Mouse (Mus musculus) layer of hippocampus, adult 8-10 months (tissue): Measurements from ENCODE around the gene Slit3. TPM values are rescaled to one million over a fixed set of nuclear protein-coding genes. Genes with fewer than 3 reads are reported as not detected.

Experiments used
- DNase-seq, 2 experiments: peaks; one replicate each; pipeline ENCODE4 v3.0.0; 2022; ENCODE audit warnings: low spot score in 2 of 2
- total RNA-seq, 4 experiments: library from RNA; stranded (reverse); gene quantifications; 2 replicates each; pipeline ENCODE4 v1.2.4; 2022

Slit3 gene
- total RNA-seq, 4 experiments from 2014 or later, result 79.5 to 107 (median 95.7) TPM

GRCm38 (mm10) chr11:35452413-35452812 is 331.4 kb downstream of the Slit3 start:
- peak; percentile 34 for DNase-seq

GRCm38 (mm10) chr11:35454191-35454725 is 333.2 kb downstream of the Slit3 start:
- no peak for DNase-seq

GRCm38 (mm10) chr11:35454781-35455180 is 333.8 kb downstream of the Slit3 start:
- DNase-seq, result no peak

GRCm38 (mm10) chr11:35458068-35458467 is 337.0 kb downstream of the Slit3 start:
- no peak for DNase-seq

- DNase-seq, result no peak
These were observed 345.7 kb downstream of the Slit3 start for GRCm38 (mm10) chr11:35466701-35467100.

GRCm38 (mm10) chr11:35468847-35469246 is 347.8 kb downstream of the Slit3 start:
- no peak for DNase-seq

GRCm38 (mm10) chr11:35469940-35470339 is 348.9 kb downstream of the Slit3 start:
- DNase-seq, result no peak

- no peak for DNase-seq
These were observed 349.8 kb downstream of the Slit3 start for GRCm38 (mm10) chr11:35470853-35471252.

- DNase-seq, result no peak
These were observed 352.0 kb downstream of the Slit3 start for GRCm38 (mm10) chr11:35472842-35473616.

- DNase-seq, result no peak
These were observed 352.6 kb downstream of the Slit3 start for GRCm38 (mm10) chr11:35473617-35473996.

- no peak for DNase-seq
These were observed 359.1 kb downstream of the Slit3 start for GRCm38 (mm10) chr11:35480146-35480545.

- DNase-seq, result no peak
These were observed 360.8 kb downstream of the Slit3 start for GRCm38 (mm10) chr11:35481611-35482363.

- DNase-seq, result no peak
These were observed 366.9 kb downstream of the Slit3 start for GRCm38 (mm10) chr11:35487966-35488365.

- DNase-seq, result no peak
These were observed 370.7 kb downstream of the Slit3 start for GRCm38 (mm10) chr11:35491701-35492100.

GRCm38 (mm10) chr11:35496874-35497273 is 375.9 kb downstream of the Slit3 start:
- DNase-seq, result no peak

- no peak for DNase-seq
These were observed 376.9 kb downstream of the Slit3 start for GRCm38 (mm10) chr11:35497961-35498360.

- no peak for DNase-seq
These were observed 381.1 kb downstream of the Slit3 start for GRCm38 (mm10) chr11:35502128-35502527.

- no peak for DNase-seq
These were observed 383.0 kb downstream of the Slit3 start for GRCm38 (mm10) chr11:35504051-35504450.

- no peak for DNase-seq
These were observed 383.9 kb downstream of the Slit3 start for GRCm38 (mm10) chr11:35504916-35505315.

- DNase-seq, result no peak
These were observed 384.3 kb downstream of the Slit3 start for GRCm38 (mm10) chr11:35505316-35505715.

- DNase-seq, result no peak
These were observed 384.8 kb downstream of the Slit3 start for GRCm38 (mm10) chr11:35505817-35506216.

- no peak for DNase-seq
These were observed 386.9 kb downstream of the Slit3 start for GRCm38 (mm10) chr11:35507781-35508390.
